Mouse (Mus musculus) ES-Bruce4 (cell line): ENCODE results near the gene Col5a1. TPM values are rescaled to one million over a fixed set of nuclear protein-coding genes. Genes with fewer than 3 reads are reported as not detected.
A peak's percentile ranks its signal among the peaks of the same experiment; 100 is the strongest.

Experiments
- H3K27ac ChIP-seq: 2 replicates; pipeline ENCODE4 v1.5.1; 2012; ENCODE audit warnings: low read length, inconsistent platforms; ENCODE audit not compliant: insufficient read depth
- H3K27me3 ChIP-seq: 2 replicates; pipeline ENCODE4 v1.6.1; 2012; ENCODE audit warnings: mild to moderate bottlenecking, low read length, inconsistent platforms; ENCODE audit not compliant: control insufficient read depth, poor library complexity, insufficient read depth, severe bottlenecking
- H3K36me3 ChIP-seq: 2 replicates; pipeline ENCODE4 v1.6.1; 2012; ENCODE audit warnings: inconsistent platforms, mild to moderate bottlenecking, low read length, moderate library complexity; ENCODE audit not compliant: control insufficient read depth, poor library complexity, insufficient read depth, severe bottlenecking
- H3K4me1 ChIP-seq: one replicate; pipeline ENCODE4 v1.8.1; 2011; ENCODE audit warnings: low read length; ENCODE audit not compliant: control insufficient read depth, insufficient read depth
- H3K4me3 ChIP-seq: 2 replicates; pipeline ENCODE4 v1.5.1; 2011; ENCODE audit warnings: low read depth, mild to moderate bottlenecking, low read length
- H3K9ac ChIP-seq: 2 replicates; pipeline ENCODE4 v1.6.1; 2012; ENCODE audit warnings: low read depth, mild to moderate bottlenecking, inconsistent platforms; ENCODE audit not compliant: poor library complexity, severe bottlenecking
- H3K9me3 ChIP-seq: replicated peaks from 2 replicates; pipeline ENCODE4 v1.6.1; 2012; ENCODE audit warnings: mild to moderate bottlenecking, low read length, inconsistent platforms; ENCODE audit not compliant: control insufficient read depth, poor library complexity, insufficient read depth, severe bottlenecking
- CTCF ChIP-seq: IDR thresholded peaks from one replicate; pipeline ENCODE4 v1.8.1; 2011; ENCODE audit warnings: low read depth, low read length
- EP300 ChIP-seq: IDR thresholded peaks from 2 replicates; pipeline ENCODE4 v1.6.1; 2011; ENCODE audit warnings: low read depth, low read length; ENCODE audit not compliant: insufficient read depth
- POLR2A ChIP-seq: IDR thresholded peaks from one replicate; pipeline ENCODE4 v1.8.1; 2011; ENCODE audit warnings: low read length; ENCODE audit not compliant: insufficient read depth
- polyA plus RNA-seq: library from polyadenylated mRNA; stranded (reverse); fragments of >200 nt; gene quantifications from 2 replicates; pipeline ENCODE4 v1.2.4, GENCODE M21; 2011; ENCODE audit warnings: low read depth; ENCODE audit not compliant: missing spikeins, insufficient read depth, insufficient read length

Col5a1 gene
- polyA plus RNA-seq, 1 experiment = 19.3 TPM

- H3K9ac ChIP-seq = no peak overlapping the region
Observed at GRCm38 (mm10) chr2:27876724-27877504, 9.3 kb upstream of the Col5a1 start.

DNA sequence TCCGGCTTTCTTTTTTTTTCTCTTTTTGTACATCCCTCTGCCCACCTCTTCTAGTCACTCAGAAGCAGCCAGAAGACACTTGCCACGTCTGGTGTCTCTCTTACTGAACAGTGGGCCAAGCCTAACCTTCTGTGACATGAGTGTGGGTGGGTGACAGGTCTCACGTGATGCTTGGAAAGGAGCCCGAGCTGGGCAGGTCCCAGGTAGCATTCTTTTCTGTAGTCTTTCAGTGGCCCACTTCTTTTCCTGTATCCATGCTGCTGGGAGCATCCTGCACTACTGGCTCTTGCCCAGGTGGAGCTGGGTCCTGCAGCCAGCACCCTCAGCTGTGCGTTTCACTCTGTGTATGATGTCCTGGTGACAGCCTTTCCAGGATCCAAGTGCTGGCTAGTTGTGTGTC is 8.2 kb upstream of the Col5a1 start:
- no peaks in the 10 kb centered on the region for H3K36me3 ChIP-seq
- TF ChIP-seq EP300 (no peak), POLR2A (no peak), CTCF (no peak)
- no peaks in the 10 kb centered on the region for H3K4me1 ChIP-seq
- H3K9ac ChIP-seq = no peak overlapping the region
- H3K4me3 ChIP-seq = no peak overlapping the region
- H3K9me3 ChIP-seq = no peaks in the 10 kb centered on the region
- no peak overlapping the region for H3K27ac ChIP-seq
- H3K27me3 ChIP-seq = no peaks in the 10 kb centered on the region

More at GRCm38 (mm10) chr2:27876724-27877504, 9.3 kb upstream of the Col5a1 start:
- Histone ChIP-seq H3K9me3 (no peaks in the 10 kb centered on the region), H3K27me3 (no peaks in the 10 kb centered on the region), H3K27ac (no peak overlapping the region), H3K4me3 (no peak overlapping the region), H3K4me1 (no peaks in the 10 kb centered on the region), H3K36me3 (no peaks in the 10 kb centered on the region)
- TF ChIP-seq POLR2A = no peak
- no peak for TF ChIP-seq CTCF

GRCm38 (mm10) chr2:27883276-27883675 is 2.9 kb upstream of the Col5a1 start:
- Histone ChIP-seq H3K4me3 (no peak overlapping the region), H3K4me1 (no peaks in the 10 kb centered on the region), H3K27me3 (no peaks in the 10 kb centered on the region), H3K9me3 (no peaks in the 10 kb centered on the region), H3K9ac (no peak overlapping the region), H3K36me3 (no peaks in the 10 kb centered on the region), H3K27ac (no peak overlapping the region)
- TF ChIP-seq EP300 (no peak), POLR2A (no peak), CTCF (no peak)

- peak overlapping the region; percentile 65 for H3K4me3 ChIP-seq
- TF ChIP-seq CTCF (no peak), POLR2A (no peak), EP300 (no peak)
- H3K27ac ChIP-seq = no peak overlapping the region
- H3K9me3 ChIP-seq = no peaks in the 10 kb centered on the region
- H3K4me1 ChIP-seq = no peaks in the 10 kb centered on the region
- H3K36me3 ChIP-seq = no peaks in the 10 kb centered on the region
- no peaks in the 10 kb centered on the region for H3K27me3 ChIP-seq
- peak overlapping the region; percentile 57 for H3K9ac ChIP-seq
Observed at GRCm38 (mm10) chr2:27885456-27886147, 623 bp upstream of the Col5a1 start.

DNA sequence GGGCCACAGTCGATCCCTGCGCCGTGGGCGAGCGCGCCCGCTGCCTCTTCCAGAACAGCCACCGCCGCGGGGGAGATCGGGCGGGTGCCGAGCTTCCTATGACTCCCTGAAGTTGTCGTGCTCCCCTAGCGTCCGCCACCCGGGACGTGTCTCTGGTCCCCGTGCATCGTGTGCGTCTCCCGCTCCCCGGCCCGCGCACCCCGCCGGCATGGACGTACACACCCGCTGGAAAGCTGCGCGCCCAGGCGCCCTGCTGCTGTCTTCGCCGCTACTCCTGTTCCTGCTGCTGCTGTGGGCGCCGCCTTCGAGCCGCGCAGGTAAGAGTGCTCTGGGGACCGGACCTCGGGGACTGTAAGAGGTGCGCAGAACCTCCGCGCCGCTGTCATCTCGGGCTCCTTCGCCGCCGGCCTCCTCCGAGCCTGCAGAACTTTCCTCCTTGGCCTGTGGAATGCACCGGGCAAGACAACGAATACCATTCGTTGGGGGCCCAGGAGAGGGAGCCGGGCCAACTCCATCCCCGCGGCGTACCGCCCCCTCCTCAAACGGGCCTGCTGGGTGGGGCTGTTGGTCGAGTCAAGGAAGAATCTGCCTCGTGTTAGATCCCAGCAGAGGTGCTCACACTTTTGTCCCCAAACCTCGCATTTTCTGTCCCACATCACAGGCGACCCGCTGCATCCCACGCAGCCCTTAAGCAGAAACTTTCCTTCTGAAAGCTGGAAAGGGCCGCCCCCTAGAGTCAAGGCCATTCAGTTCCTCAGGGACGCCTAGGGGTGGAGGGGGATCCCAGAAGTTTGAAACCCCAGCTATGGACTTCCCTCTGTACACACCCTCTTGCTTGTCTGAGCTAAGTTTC is 609 bp downstream of the Col5a1 start:
- H3K27me3 ChIP-seq = no peaks in the 10 kb centered on the region
- peak overlapping the region; percentile 65 for H3K4me3 ChIP-seq
- H3K27ac ChIP-seq = no peak overlapping the region
- no peaks in the 10 kb centered on the region for H3K36me3 ChIP-seq
- TF ChIP-seq EP300 (no peak), POLR2A (no peak), CTCF (no peak)
- no peaks in the 10 kb centered on the region for H3K4me1 ChIP-seq
- peak overlapping the region; percentile 57 for H3K9ac ChIP-seq
- H3K9me3 ChIP-seq = no peaks in the 10 kb centered on the region
